Mouse (Mus musculus) limb, embryonic 15.5 days (tissue): Measurements from ENCODE around the gene Ankrd63. TPM values are rescaled to one million over a fixed set of nuclear protein-coding genes. Genes with fewer than 3 reads are reported as not detected.

ENCODE experiments used
- polyA plus RNA-seq: library from polyadenylated mRNA; unstranded; fragments of >200 nt; fragmentation: Nextera tagmentation; extraction: Ambion mirVana; gene quantifications from 2 replicates; pipeline ENCODE4 v1.2.1, GENCODE M21; 2015

Gene Ankrd63
- polyA plus RNA-seq, 1 experiment from 2014 or later: 0.05 TPM

Other genes with a start within 250 kb of the Ankrd63 start
- gene Srp14, start 224.3 kb downstream of the Ankrd63 start, polyA plus RNA-seq: 235 and 240 TPM in 2 replicates
- 3.8 and 5.9 TPM in 2 replicates for gene Bmf, start 154.3 kb downstream of the Ankrd63 start, polyA plus RNA-seq
- 62.8 and 64.2 TPM in 2 replicates for gene Bub1b, start 105.8 kb downstream of the Ankrd63 start, polyA plus RNA-seq
- 8.3 and 8.6 TPM in 2 replicates for gene Pak6, start 40.7 kb downstream of the Ankrd63 start, polyA plus RNA-seq
- 1.4 and 1.6 TPM in 2 replicates for gene Plcb2, start 24.5 kb upstream of the Ankrd63 start, polyA plus RNA-seq
- 18.1 and 19.8 TPM in 2 replicates for gene Inafm2, start 41.8 kb upstream of the Ankrd63 start, polyA plus RNA-seq
- gene Ccdc9b, start 58.7 kb upstream of the Ankrd63 start, polyA plus RNA-seq: 3.1 and 3.4 TPM in 2 replicates
- gene Phgr1, start 68.8 kb upstream of the Ankrd63 start, polyA plus RNA-seq: 2.7 and 3.8 TPM in 2 replicates
- 0.09 and 0.28 TPM in 2 replicates for gene Disp2, start 75.8 kb upstream of the Ankrd63 start, polyA plus RNA-seq
- gene Knstrn, start 110.0 kb upstream of the Ankrd63 start, polyA plus RNA-seq: 75.5 and 79.6 TPM in 2 replicates
- 66.7 and 70.7 TPM in 2 replicates for gene Ivd, start 158.0 kb upstream of the Ankrd63 start, polyA plus RNA-seq
- 5.7 and 6.4 TPM in 2 replicates for gene Bahd1, start 196.4 kb upstream of the Ankrd63 start, polyA plus RNA-seq
- 41.2 and 47.0 TPM in 2 replicates for gene Chst14, start 222.5 kb upstream of the Ankrd63 start, polyA plus RNA-seq